Mouse (Mus musculus) thymus, adult 2 months (tissue): ENCODE measurements around the gene Neurl4.

Source experiments
- CTCF ChIP-seq: fragments of 200-500 bp; IDR thresholded peaks from 2 replicates; pipeline ENCODE4 v1.5.1; 2012; ENCODE audit warnings: mild to moderate bottlenecking, control low read depth, low read length, moderate library complexity, borderline replicate concordance; ENCODE audit not compliant: control insufficient read depth, poor library complexity, insufficient read depth; ENCODE audit errors: extremely low read depth
- POLR2A ChIP-seq: fragments of 200-500 bp; IDR thresholded peaks from 2 replicates; pipeline ENCODE4 v1.6.1; 2012; ENCODE audit warnings: mild to moderate bottlenecking, low read length, control low read depth, moderate library complexity; ENCODE audit not compliant: control insufficient read depth, poor library complexity, insufficient read depth; ENCODE audit errors: extremely low read depth

DNA sequence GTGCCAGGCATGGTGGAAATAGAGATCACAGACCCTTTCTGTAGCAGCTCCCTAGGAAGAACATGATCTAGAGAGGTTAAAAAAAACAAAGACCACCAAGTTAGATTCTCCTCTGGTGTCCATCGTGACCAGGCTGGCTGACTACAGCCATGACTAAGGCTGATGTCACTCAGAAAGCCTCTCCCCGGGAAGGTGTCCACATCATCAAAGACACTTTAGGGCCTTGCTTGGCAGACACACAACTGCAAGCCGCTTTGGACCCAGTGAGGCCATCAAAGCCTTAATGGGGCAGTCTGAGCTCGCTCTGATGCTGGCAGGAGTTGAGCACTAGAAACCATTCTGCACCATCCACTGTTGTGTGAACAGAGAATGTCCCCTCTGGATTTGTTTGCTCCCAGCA lies 28.4 kb upstream of the Neurl4 start:
- TF ChIP-seq CTCF (no peak), POLR2A (no peak)
